Mouse (Mus musculus): ENCODE data around the gene Cables2.

The Cables2 gene

DNA sequence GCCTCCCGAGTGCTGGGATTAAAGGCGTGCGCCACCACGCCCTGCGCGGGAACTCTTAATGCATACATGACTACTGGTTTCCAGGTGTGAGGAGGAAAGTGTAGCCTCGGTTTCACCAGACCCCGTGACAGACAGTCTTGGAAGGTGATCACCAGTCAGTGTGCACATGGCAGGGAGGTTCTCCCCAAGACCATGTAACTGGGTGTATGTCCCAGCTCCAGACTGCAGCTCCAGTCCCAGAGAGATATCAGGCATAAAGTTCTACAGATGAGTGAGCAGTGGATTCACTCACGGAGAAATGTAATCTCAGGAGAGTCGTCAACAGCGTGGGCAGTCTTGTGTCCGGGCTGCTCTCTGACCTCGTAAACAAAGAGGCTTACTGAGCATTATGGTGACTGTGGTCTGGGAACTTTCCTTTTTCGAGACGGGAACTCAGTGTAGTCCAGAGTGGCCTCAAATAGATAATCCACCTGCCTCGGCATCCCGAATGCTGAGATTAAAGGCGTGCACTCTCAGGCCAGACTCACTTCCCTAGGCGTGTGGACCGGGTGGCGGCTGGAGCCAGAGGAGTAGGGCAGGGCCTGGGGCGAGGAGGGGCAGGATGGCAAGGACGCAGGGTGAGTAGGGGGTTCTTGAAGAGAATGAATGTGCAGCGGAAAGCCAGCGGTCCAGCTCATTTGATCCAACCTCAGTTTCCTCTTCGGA, 16.8 kb downstream of the Cables2 start:
- TF ChIP-seq CTCF (conservative IDR thresholded peaks at IDR 0.05; ENCODE audit: low read length) (no peak), NANOG (IDR thresholded peaks at IDR 0.05; ENCODE audit: borderline replicate concordance, low read length) (no peak), POU5F1 (IDR thresholded peaks at IDR 0.05; ENCODE audit: borderline replicate concordance, low read length) (no peak)
- Histone ChIP-seq H3K4me3 (replicated peaks; ENCODE audit: low read length) (peak overlapping the region; percentile 97), H3K27me3 (ENCODE audit: insufficient read depth, low read length) (no peaks in the 10 kb centered on the region), H3K36me3 (ENCODE audit: insufficient read depth, low read length) (peaks cover 48% of the 10 kb centered on the region), H3K9me3 (ENCODE audit: low read length) (no peaks in the 10 kb centered on the region), H3K4me1 (replicated peaks; ENCODE audit: low read depth, low read length) (peaks cover 65% of the 10 kb centered on the region)

DNA sequence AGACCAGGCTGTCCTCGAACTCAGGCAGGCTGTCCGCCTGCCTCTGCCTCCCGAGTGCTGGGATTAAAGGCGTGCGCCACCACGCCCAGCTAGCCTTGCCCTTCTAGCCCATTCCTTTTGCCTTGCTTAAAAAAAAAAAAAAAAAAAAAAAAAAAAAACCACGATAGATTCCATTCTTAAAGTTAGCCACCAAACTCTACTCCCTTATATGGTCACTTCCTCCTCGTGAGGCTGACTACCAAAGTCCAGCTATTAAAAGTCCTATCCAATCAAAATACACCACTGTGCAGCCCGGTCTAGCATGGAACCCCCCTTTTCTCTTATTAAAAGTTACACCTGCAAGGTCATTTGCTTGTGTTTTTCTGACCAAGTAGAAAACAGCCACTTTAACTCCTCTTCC, 17.6 kb downstream of the Cables2 start:
- H3K9me3 ChIP-seq (ENCODE audit: low read length), result no peaks in the 10 kb centered on the region

DNA sequence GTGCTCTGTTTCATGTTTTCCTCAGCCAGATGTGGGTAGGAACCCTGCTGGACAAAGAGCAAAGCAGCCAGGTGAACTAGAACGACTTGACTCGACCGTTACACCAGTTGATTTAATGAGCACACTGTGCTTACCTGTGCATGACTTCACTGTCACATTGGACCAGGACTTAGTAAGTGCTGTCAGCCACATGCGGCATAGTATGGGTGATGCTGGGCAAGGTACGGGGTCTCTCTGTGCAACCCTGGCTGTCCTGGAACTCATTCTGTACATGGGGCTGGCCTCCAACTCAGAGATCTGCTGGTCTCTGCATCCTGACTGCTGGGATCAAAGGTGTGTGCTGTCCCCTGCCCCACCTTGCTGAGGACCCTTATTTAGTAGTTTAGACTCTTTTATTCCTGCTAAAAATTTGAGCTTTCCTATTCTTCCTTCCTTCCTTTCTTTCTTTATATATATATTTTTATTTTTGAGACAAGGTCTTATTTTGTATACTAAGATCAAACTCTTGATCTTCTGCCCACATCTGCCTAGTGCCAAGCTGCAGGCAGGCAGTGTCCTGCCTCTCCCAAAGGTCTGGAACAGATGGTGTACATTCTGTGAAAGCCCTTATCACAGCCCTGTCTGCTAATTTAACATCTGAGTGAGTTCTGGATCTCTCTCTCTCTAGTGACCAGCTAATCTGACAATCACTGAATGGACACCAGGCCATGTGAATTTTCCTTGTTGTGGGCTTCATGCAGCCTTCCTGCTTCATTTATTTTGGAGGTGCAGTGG, 18.7 kb downstream of the Cables2 start:
- Histone ChIP-seq H3K9me3 (ENCODE audit: low read length) (no peaks in the 10 kb centered on the region), H3K27me3 (ENCODE audit: insufficient read depth, low read length) (no peaks in the 10 kb centered on the region), H3K4me3 (replicated peaks; ENCODE audit: low read length) (peak overlapping the region; percentile 97), H3K4me1 (replicated peaks; ENCODE audit: low read depth, low read length) (peaks cover 58% of the 10 kb centered on the region), H3K36me3 (ENCODE audit: insufficient read depth, low read length) (peaks cover 30% of the 10 kb centered on the region)
- TF ChIP-seq CTCF (conservative IDR thresholded peaks at IDR 0.05; ENCODE audit: low read length) (no peak), NANOG (IDR thresholded peaks at IDR 0.05; ENCODE audit: borderline replicate concordance, low read length) (no peak), POU5F1 (IDR thresholded peaks at IDR 0.05; ENCODE audit: borderline replicate concordance, low read length) (no peak)

More for the DNA sequence above, 17.6 kb downstream of the Cables2 start:
- Histone ChIP-seq H3K27me3 (ENCODE audit: insufficient read depth, low read length) (no peaks in the 10 kb centered on the region), H3K36me3 (ENCODE audit: insufficient read depth, low read length) (peaks cover 40% of the 10 kb centered on the region), H3K4me3 (replicated peaks; ENCODE audit: low read length) (peak overlapping the region; percentile 97), H3K4me1 (replicated peaks; ENCODE audit: low read depth, low read length) (peaks cover 62% of the 10 kb centered on the region)
- no peak for TF ChIP-seq NANOG (IDR thresholded peaks at IDR 0.05; ENCODE audit: borderline replicate concordance, low read length)
- no peak for TF ChIP-seq CTCF (conservative IDR thresholded peaks at IDR 0.05; ENCODE audit: low read length)
- no peak for TF ChIP-seq POU5F1 (IDR thresholded peaks at IDR 0.05; ENCODE audit: borderline replicate concordance, low read length)

DNA sequence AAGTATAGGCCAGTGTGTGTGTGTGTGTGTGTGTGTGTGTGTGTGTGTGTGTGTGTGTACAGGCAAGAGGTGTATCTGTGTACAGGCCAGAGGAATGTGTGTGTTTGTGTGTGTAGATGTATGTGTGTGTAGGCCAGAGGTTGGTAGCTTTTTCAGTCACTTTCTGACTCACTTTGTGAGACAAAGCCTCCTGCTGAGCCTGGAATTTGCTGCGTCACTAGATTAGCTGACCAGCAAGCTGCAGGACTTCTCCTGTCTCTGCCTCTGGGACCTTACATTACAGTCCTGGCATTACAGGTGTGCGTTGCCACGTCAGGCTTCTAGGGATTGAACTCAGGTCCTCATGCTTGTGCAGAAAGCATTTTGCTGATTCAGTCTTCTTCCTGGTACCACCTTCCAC, 21.5 kb downstream of the Cables2 start:
- TF ChIP-seq NANOG (IDR thresholded peaks at IDR 0.05; ENCODE audit: borderline replicate concordance, low read length), result no peak
- no peak for TF ChIP-seq POU5F1 (IDR thresholded peaks at IDR 0.05; ENCODE audit: borderline replicate concordance, low read length)
- TF ChIP-seq CTCF (conservative IDR thresholded peaks at IDR 0.05; ENCODE audit: low read length), result no peak
- 0 out of 2 replicates have a peak overlapping the region, but pooled peaks have one; percentile 0 for H3K4me3 ChIP-seq (replicated peaks; ENCODE audit: low read length)

DNA sequence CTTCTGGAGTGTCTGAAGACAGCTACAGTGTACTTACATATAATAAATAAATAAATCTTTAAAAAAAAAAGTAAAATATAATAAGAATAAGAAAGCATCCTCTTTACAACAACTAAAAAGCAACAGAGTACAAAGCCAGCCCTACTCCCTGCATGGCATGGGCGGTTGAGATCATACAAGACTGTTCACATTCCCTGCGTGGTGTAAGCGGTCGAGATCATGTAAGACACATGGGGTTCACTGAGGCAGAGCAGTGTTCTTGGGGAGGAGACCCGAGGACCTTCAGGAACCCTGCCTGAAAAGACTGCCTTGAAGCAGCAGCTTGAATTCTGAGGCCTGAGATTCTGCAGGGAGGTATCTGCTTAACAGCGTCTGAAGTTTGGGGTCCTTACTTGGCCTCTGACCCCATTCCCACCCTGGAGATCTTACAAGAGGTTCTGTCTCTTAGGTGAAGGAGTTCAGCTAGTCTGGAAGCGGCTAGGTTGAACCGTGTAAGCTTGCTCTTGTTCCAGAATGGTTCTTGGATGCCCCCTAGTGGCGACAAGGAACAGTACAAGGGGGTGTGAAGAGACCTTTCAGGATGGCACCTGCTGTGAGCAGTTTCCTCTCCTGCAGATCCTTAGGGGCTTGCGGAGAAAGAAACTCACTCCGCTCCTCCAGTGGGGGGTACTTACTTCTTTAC, 22.2 kb downstream of the Cables2 start:
- Histone ChIP-seq H3K4me3 (replicated peaks; ENCODE audit: low read length) (peak overlapping the region; percentile 0; the same call in 1 of the 2 replicates), H3K27me3 (ENCODE audit: insufficient read depth, low read length) (no peaks in the 10 kb centered on the region), H3K9me3 (ENCODE audit: low read length) (peaks cover 4% of the 10 kb centered on the region), H3K36me3 (ENCODE audit: insufficient read depth, low read length) (peaks cover 7% of the 10 kb centered on the region), H3K4me1 (replicated peaks; ENCODE audit: low read depth, low read length) (peaks cover 58% of the 10 kb centered on the region)
- TF ChIP-seq CTCF (conservative IDR thresholded peaks at IDR 0.05; ENCODE audit: low read length), result peak; percentile 95
- no peak for TF ChIP-seq POU5F1 (IDR thresholded peaks at IDR 0.05; ENCODE audit: borderline replicate concordance, low read length)
- no peak for TF ChIP-seq NANOG (IDR thresholded peaks at IDR 0.05; ENCODE audit: borderline replicate concordance, low read length)

More for the DNA sequence above, 21.5 kb downstream of the Cables2 start:
- Histone ChIP-seq H3K27me3 (ENCODE audit: insufficient read depth, low read length) (no peaks in the 10 kb centered on the region), H3K36me3 (ENCODE audit: insufficient read depth, low read length) (peaks cover 7% of the 10 kb centered on the region), H3K4me1 (replicated peaks; ENCODE audit: low read depth, low read length) (peaks cover 58% of the 10 kb centered on the region), H3K9me3 (ENCODE audit: low read length) (no peaks in the 10 kb centered on the region)

DNA sequence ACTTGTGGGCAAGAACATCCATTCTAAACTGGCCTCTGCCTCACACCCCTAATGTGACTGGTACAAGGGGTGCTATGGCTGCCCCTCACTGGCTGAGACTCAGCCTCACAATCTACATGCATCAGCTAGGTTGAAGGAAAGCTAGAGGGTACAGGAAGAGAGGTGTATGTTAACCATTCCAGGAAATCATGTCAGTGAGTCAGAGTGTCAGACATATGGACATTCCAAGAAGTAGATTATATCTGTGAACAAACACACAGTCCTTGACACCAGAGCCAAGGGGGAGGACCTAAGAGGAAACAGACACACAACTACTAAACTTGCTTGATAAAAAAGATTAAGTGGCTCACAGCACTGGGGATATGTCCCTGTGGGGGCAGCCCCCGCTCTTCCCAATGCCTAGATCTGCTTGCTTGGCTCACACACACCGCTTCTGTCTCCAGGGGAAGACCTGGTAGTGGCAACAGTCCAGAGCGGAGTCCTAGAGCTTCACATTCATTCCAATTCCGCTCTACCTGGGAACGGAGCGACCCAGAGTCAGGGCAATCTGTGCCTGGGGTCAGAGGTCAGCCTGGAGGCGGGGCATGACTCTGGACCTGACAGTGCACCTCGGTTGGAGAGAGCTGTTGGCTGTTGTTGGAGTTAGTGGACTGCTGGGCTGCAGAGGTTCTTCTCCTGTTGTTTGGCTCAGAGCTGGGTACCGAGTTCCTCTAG, 24.2 kb downstream of the Cables2 start:
- H3K9me3 ChIP-seq (ENCODE audit: low read length), result peaks cover 7% of the 10 kb centered on the region
- peaks cover 49% of the 10 kb centered on the region for H3K4me1 ChIP-seq (replicated peaks; ENCODE audit: low read depth, low read length)

DNA sequence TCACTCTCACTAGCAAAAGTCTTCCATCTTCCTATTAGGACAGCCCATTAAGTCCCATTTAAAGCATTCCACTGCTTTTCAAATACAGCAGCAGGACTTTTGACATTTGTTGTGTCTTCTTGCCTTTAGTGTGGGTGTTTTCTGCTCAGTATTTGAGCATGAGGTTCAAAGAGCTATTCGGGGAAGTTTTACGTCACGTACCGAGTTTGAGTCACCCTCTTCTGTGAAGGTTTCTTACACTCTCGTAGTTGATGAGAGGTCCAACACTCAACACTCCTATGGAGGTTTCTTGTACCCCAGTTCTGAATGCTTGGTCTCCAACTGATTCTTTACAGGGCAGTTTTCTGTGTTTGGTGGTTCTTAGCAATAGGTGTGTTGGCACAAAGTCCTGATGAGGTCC, 25.4 kb downstream of the Cables2 start:
- H3K36me3 ChIP-seq (ENCODE audit: insufficient read depth, low read length), result no peaks in the 10 kb centered on the region
- H3K4me3 ChIP-seq (replicated peaks; ENCODE audit: low read length), result no peak overlapping the region
- H3K9me3 ChIP-seq (ENCODE audit: low read length), result peaks cover 7% of the 10 kb centered on the region
- no peaks in the 10 kb centered on the region for H3K27me3 ChIP-seq (ENCODE audit: insufficient read depth, low read length)
- TF ChIP-seq NANOG (IDR thresholded peaks at IDR 0.05; ENCODE audit: borderline replicate concordance, low read length) (no peak), CTCF (conservative IDR thresholded peaks at IDR 0.05; ENCODE audit: low read length) (no peak), POU5F1 (IDR thresholded peaks at IDR 0.05; ENCODE audit: borderline replicate concordance, low read length) (no peak)
- peaks cover 47% of the 10 kb centered on the region for H3K4me1 ChIP-seq (replicated peaks; ENCODE audit: low read depth, low read length)

More for the DNA sequence above, 24.2 kb downstream of the Cables2 start:
- Histone ChIP-seq H3K27me3 (ENCODE audit: insufficient read depth, low read length) (no peaks in the 10 kb centered on the region), H3K4me3 (replicated peaks; ENCODE audit: low read length) (peak overlapping the region; percentile 50), H3K36me3 (ENCODE audit: insufficient read depth, low read length) (no peaks in the 10 kb centered on the region)
- TF ChIP-seq NANOG (IDR thresholded peaks at IDR 0.05; ENCODE audit: borderline replicate concordance, low read length), result no peak
- TF ChIP-seq CTCF (conservative IDR thresholded peaks at IDR 0.05; ENCODE audit: low read length), result no peak
- TF ChIP-seq POU5F1 (IDR thresholded peaks at IDR 0.05; ENCODE audit: borderline replicate concordance, low read length), result no peak

All from E14TG2a.4 (cell line).